Mouse (Mus musculus): ENCODE data around the gene Sv2b. TPM values are rescaled to one million over a fixed set of nuclear protein-coding genes. Genes with fewer than 3 reads are reported as not detected.

Gene Sv2b
- total RNA-seq, 4 experiments from 2014 or later, result 0.24 to 0.51 (median 0.32) TPM

DNA sequence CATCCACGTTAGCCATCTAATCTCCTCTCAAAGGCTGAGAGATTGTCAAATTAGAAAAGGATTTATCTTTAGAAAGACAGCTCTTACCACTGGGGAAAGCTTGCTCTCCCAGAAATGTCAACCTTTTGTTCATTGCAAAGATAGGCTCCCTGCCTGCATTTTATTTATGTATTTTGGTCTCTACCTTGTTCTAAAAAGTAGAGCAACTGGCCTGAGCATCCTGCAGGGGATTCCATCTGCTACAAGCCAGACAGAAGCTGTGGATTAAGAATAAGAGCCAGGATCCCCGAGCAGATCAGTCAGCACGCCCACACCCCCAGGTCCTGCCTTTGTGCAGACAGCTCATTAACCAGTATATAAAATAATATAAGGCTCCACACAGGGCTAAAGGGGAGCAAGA is 16.8 kb downstream of the Sv2b start:
- DNase-seq (ENCODE audit: low spot score in 2 of 2), result no peak

DNA sequence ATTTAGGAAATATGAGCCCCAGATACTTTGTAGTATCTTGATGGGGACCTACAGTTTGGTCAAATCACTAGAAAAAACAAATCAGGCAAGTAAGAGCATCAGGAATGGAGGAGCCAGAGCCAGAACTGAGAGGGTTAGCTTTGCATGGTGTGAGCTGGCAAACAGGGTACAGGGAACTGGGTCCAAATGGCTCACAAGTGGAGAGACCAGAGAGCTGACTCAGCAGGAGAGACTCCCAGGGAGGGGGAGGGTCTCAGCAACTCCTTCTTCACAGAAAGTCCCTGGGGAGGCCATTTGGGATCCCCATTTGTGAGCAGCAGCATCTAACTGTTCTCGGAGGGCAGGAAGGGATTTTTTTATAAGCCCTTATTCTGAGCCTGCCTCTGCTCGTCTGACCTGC is 18.5 kb downstream of the Sv2b start:
- no peak for DNase-seq (ENCODE audit: low spot score in 2 of 2)

DNA sequence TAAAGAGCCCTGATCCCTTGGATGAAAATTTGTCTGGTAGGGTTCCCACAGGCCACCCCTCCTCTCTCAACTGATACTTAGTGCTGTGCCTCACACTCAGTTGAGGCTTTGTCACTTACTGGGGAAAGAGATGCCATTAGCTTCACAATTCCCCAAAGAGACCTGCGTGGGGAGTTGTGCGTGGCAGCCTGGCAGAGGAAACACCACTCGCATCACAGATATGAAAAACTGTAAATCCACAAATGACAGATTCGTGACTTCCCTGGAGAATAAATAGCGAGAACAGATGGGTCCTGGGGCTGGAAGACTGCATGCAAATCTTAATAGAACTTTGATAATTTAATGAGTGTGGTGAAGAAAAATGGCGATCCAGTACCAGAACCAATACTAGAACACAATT is 21.8 kb downstream of the Sv2b start:
- no peak for DNase-seq (ENCODE audit: low spot score in 2 of 2)

DNA sequence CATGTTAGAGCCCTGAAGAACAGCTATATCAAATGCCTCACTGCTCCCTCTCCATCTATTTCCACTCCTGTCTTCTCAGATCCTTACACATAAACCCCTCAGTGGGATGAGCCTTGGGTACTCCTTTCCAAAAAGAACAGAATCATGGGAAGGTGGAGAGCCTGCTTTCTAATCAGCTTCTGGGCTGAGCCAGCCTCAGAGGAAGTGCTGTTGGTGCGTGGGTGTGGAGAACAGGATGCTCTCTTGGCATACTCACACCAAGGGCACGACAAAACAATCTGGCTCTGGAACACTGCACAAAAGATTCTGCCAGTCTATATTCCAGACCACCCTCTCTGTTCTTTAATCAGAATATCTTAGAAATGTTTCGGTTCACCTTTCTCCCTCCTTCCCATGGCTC is 26.1 kb downstream of the Sv2b start:
- DNase-seq (ENCODE audit: low spot score in 2 of 2), result no peak

DNA sequence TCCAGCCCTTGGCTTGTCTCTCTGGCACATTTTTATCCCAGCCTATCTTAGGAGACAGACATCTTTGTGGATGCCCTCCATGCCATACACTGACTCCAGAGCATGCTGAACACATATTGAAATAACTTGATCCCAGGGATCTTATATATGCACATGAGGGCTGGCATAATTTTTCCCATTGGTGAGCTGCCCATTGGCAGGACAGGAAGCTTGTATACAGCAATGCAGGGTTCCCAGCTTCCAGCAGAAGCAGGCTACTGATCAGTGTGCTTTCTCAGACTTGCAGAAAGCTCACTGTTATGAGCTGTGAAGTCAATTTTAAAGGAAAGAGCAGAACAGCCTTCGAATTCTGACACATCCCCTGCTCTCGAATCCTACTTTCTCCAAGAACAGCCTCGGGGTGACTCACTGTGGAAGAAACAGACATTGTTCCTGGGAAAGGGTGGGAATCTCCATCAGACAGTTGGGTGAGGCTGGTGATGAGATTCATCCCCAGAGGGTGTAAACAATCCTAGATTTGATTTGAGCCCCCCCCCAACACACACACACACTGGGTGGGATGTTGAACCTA is 26.9 kb downstream of the Sv2b start:
- DNase-seq (ENCODE audit: low spot score in 2 of 2), result no peak

DNA sequence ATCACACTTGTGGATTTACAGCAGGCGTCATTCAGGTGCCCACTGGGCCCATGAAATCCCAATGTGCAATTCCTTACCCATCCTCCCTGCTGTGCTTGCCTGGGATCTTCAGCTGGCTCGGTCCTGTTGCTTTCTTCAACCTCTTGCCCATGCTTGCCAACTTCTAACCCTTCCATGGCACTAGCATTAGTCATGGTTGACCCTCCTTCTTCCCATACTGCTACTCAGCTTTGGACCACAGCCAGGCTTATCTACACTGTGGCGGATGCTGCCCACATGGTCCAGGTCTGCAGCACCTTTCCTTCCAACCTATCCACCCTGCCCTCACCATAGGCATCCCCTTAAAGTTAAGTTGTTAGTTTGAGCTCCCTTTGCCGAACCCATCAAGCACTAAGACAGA is 28.0 kb downstream of the Sv2b start:
- DNase-seq (ENCODE audit: low spot score in 2 of 2), result no peak

DNA sequence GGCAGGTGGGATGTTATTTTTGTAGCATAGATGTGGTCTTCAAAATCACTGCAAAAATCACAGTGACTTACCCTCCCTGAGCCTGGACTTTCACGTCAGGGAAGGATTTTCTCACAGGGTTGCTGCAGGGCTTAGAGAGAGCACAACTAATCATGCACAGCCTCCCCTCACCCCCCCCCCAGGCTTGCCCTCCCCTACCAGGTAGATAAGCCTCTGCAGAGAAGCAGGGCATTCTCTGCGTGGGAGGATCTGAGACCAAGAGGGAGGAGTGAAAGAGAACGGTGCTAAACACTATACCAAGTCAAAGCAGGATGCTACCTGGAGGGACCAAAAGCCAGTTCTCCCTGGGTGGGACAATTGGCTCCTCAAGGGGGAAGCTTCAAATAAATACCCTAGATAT is 31.2 kb downstream of the Sv2b start:
- DNase-seq (ENCODE audit: low spot score in 2 of 2), result no peak

DNA sequence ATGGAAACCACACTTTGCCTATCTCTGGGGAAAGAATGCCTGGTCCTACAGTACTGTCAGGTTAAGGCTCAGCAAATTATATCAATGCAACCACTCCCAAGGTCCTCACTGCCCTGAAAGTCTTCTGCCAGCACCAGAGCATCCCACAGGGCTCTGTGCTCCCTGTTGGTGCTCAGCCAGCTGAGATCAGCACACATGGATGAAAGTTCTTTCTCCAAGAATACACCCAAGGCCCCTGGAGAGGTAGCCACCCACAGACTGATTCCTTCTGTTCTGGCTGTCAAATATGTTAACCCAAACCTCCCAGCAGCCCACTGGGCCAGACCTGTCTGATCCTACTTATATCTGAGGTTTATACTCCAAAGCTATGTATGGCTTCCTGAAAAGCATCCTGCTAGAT is 32.3 kb downstream of the Sv2b start:
- no peak for DNase-seq (ENCODE audit: low spot score in 2 of 2)

DNA sequence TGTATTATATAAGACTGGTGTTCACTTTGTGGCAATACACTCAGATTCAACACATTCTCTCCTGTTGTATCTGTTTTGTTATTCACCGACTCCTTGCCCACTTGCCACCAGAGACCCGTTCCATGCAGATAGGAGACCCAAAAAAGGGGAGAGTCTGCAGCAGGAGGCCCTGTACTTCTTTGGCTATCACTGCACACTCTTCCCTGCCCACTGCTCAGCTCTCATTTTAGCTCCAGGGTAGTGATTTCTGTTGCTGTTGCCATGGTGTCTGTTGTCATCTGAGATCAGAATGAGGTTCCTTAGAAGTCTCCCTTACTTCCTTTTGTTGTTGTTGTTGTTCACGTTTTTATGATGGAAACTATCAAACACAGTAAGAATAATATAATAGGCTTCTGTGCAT is 34.5 kb downstream of the Sv2b start:
- no peak for DNase-seq (ENCODE audit: low spot score in 2 of 2)

DNA sequence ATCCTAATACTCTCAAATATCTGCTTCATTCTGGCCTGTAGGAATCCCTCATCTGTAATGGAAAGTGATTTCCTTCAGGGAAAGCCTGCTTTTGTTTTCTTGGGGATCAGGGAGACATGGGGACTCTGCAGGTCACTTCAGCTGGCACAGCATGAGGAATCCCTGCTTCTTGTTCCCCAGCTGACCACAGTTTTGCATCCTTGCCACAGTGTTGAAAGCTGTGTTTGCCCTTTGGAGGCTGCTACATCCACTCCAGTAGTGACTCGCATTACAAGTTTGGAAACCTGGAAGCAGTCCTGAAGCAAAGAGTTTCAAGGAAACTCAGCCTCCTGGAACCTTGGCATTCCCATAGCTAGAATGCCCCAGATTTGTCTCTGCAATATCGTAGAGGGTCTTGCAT is 35.4 kb downstream of the Sv2b start:
- DNase-seq (ENCODE audit: low spot score in 2 of 2), result no peak

DNA sequence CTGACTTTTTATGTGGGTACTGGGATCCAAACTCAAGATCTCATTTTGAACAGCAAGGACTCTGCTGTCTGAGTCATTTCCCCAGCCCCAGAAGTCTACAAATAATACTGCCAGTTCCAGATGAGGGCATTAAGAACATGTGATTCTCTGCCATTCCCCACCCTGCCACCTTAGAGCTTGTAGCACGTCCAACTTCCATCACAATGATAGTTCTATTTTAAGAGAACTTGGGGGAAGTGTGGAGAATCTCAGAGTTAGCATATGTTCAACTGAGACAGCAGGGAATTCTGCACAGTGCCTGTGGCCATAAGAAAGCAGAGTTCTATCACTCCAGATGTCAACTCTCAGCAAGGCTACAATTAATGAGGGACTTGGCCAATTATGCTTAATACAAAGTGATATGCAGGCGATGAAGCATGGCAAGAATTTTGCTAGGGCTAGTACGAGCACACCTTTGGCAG is 37.1 kb downstream of the Sv2b start:
- no peak for DNase-seq (ENCODE audit: low spot score in 2 of 2)

DNA sequence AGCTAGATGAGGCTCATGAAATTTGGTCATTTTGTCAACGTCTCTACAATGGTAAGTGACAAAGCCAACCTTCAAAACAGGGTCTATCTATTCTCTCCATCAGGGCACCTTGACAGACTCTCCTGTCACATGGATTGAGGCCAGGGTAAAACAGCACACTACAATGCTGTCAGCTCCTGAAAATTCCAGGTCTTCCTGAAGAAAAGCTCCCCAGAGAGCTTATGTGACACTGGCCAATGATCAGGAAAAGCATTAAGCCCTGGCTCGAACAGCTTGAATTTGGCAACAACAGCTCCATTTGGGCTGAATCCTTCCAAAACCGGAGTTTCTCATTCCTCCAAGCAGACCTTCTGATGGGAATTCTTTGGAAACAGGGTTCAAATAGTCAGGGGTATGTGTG is 37.8 kb downstream of the Sv2b start:
- DNase-seq (ENCODE audit: low spot score in 2 of 2), result no peak

DNA sequence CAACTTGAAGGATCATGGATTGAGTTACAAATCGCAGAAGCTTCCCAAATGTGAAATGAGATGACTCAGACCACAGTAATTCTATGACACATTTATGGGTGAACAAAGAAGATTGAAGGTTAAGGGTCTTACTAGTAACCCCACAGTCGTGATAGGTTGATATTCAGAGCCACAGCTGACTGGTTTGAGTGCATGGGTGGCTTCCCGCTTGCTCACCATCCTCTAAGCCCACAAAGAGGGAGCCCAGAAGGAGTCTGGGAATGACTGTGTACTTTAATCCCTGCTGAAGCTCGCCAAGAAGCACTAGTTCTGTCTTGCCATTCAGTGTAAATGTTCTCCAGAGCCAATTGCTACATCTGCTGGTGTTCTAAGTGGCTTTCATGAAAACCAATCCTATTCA is 41.8 kb downstream of the Sv2b start:
- no peak for DNase-seq (ENCODE audit: low spot score in 2 of 2)

DNA sequence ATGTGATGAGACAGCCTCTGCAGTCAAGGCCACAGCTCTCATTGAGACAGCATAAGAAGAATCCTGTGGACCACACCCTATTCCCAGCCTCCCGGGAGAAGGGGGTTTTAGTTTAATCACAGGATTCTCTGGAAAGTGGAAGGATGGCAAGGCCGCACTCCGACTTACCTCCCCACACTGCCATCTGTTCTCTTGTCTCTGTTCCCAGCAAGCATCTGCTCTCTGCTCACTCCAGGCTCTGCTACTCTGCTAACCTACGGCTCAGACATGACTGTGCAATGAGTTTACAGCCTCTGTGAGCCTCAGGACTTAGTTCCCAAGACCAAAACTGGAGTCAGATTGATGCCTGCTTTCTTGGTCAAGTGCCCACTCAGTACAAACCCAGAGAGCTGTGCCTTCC is 43.8 kb downstream of the Sv2b start:
- DNase-seq (ENCODE audit: low spot score in 2 of 2), result no peak

DNA sequence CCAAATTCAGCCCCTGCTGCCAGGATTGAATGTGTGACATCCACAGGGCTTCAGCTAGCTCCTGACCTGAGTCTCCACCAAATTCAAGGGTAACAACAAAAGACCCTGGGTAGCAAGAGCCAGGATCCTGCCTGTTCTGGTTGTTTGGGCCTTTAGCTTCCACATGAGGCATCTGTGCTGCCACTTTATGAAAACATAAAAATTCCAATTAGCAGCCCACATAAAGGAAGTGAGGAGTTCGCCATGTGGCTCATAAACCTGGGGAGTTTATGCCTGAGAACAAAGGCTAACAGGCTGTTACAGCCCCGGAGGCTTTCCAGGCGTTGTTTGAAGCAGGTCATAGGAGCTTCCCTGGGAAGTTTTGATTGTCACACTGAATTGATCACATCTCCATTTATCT is 49.1 kb downstream of the Sv2b start:
- no peak for DNase-seq (ENCODE audit: low spot score in 2 of 2)

DNA sequence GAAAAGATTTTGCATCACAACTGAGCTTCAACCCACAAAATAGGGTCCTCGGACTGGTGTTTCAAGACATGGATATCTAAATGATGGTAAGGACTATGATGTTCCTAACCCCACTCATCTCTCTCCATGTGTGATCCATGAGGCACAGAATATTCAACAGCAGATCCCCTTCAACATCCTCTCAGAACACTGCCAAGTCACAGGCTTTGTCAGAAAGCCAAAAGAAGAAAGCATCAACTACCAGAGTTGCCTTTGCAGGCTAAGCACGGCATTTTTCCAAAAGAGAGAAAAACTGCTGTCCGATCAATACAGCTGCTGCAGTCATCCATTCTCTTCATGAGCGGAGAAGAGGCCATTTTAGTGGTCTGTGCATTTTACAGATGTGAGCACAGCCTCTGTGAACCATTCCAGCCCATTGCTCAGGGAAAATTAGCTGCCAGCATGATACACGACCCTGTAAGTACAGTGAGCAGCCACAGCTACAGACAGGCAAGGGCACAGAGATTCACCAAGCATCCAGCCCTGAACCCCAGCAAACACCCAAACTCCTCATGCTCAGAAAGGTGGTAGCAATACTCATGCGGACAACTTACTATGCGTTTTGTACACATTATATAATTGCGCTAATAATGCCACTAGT is 55.3 kb downstream of the Sv2b start:
- DNase-seq (ENCODE audit: low spot score in 2 of 2), result no peak

DNA sequence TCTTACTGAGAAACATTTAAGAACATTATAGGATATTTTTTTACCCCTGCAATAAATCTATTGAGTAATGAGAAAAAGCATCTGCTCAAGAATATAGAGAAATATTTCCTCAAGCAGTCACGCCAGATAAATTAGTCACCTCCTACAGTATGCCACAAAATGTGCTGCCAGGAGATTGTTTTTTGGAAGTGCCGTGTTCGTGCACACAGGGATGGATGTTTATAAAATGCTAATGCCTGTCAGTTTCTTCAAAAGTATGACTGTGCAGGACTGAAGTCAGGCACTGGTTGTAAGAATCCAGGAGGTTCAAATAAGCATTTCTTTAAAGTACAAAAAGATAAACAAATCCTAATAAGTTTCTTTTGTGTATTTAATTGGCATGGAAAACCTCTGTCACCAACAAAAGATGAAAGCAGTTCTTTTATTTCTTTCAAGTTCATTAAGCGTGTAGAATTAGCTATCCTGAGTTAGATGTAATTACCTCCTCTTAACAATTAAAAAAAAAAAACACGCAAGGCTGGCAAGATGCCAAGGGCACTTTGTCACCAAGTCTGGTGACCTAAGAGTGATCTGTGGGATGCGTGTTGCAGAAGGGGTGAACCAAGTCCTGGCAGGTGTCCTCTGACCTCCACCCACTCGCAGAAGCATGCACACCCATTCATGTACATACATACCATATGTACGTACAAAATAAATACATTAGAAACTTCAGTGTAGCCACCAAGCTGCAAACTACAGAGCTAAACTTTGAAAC is 68.1 kb downstream of the Sv2b start:
- DNase-seq (ENCODE audit: low spot score in 2 of 2), result no peak

DNA sequence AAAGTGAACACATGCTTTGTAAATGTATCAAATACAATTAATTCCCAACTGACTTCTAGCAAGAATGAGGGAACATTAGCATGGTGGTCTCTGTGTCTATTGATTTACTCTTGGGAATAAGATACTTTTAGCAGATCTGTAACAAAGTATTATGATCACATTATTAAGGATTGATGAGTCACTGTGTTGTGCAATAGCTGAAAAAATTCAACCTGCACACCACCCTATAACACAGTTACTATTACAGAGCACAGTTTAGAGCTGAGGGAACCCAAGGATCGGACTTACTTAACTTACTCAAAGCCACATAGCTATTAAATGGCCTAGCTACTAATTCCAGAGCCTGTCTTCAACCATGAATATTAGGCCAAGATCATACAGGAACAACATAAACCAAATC is 72.7 kb downstream of the Sv2b start:
- DNase-seq (ENCODE audit: low spot score in 2 of 2), result no peak

DNA sequence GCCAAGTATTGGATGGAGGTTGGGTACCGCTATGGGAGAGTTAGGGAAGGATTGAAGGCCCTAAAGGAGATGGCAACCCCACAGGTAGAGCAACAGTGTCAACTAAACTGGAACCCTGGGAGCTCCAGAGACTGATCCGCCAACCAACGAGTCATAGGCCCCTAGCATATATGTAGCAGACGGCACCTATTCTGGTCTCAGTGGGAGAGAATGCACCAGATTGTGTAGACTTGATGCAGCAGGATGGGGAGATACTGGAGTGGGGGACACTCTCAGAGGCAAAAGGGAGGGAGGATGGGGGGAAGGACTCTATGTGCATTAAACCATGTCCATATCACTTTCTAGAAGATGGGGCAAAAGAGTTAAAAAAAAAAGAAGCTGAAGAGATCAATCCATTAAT is 84.9 kb downstream of the Sv2b start:
- DNase-seq (ENCODE audit: low spot score in 2 of 2), result no peak

DNA sequence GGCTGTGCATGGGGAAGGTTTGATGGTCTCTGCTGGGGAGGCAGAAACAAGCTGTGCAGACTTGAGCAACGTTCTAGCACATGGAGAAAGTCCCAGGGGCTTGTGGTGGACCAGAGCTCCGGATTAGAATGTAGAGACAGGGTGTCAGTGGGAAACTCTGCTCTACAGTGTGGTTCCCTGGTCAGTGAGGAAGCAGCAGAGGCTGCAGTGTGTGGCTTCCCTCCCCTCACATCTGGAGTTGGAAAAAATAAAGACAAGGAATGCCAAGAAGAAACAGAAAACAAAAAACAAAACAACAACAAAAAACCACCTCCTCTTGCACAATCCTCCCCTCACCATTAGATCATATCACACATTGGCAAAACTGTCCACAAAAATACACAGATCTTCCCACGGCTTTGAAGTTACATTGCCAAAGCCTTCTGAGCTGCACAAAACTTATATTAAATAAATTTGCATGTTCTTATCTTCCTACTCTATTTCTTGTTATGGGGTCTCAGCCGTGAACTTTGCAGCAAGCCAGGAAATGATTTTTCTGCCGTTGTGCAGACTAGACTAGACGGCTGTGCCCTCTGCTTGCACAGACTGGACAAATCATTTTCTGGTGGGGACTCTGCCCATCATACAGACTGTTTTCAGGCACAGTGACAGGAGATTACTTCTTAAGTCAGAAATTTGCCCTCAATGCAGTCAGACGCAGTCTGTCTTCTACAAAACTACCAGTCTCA is 86.2 kb downstream of the Sv2b start:
- no peak for DNase-seq (ENCODE audit: low spot score in 2 of 2)

DNA sequence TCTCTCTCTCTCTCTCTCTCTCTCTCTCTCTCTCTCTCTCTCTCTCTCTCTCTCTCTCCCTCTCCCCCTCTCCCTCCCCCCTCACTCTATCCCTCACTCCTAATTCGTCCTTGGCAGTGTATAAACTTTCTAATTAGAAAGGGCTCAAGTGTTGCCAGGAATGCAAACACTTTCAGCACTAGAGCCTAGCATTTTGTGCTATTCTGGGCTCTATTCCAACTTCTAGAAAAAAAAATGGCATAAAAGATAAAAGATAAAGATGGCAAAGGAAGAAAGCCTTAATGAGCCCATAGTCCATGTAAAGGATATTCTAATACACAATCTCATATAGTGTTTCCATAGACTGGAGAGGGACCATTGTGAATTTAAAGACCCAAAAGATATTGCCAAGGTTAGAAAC is 88.3 kb downstream of the Sv2b start:
- no peak for DNase-seq (ENCODE audit: low spot score in 2 of 2)

DNA sequence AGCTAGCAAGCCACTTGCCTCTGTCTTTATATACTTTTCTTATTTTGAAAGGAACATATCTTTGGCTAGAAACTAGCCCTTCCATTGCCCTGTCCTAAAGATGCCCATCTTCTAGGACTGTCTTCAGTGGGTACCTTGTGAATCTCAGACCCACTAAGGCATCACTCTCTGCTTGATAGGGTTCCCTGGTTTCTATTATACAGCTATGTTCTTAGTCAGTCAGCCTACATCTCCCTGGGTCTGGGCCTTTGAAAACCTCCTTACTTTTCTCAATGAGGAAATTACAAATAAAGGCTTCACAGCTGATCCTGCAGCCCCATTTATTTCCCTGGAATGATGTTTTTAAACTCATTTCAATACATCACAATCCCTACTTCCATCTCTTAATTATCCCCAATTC is 88.8 kb downstream of the Sv2b start:
- DNase-seq (ENCODE audit: low spot score in 2 of 2), result no peak

All from gastrocnemius, adult 8-10 months (tissue).